ENCODE assay signal across 8 mouse cellular contexts in the genomic region with DNA sequence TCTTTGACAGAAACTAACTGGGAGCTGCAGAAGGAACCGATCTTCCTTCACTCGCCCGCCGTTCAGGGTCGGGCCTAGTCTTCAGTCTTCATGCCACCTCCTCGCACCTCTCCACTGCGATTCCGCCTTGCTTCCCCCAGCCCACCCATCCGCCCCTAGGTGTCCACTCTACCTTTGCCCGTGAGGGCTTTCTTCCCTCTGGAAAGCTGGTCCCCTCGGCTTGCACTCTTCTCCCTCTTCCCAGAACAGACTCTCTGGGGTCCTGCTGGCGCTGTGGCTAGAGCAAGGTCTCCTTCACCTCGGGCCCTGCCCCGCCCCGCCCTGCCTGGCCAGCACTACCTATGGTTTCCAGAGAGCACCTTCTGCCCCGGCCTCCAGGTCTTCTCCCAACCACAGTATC.
DNase-seq lines count a peak whose midpoint lies in the region; ATAC-seq and TF ChIP-seq lines count a peak whose summit lies in the region.

No protein-coding gene starts in this region.

- peak overlapping the region; percentile 82 for H3K9ac ChIP-seq in ES-E14 (ENCODE audit: insufficient read depth, low read depth, low read length, poor library complexity, severe bottlenecking)
- peak overlapping the region; percentile 95 for H3K9ac ChIP-seq in forebrain, embryonic 14.5 days (ENCODE audit: low read length)
- peak overlapping the region; percentile 63 for H3K9ac ChIP-seq in liver, adult 2 months (ENCODE audit: low read depth, low read length)
- peak overlapping the region; percentile 91 for H3K9ac ChIP-seq in neural tube, embryonic 14.5 days (replicated peaks; ENCODE audit: low read depth, low read length)

- H3K4me2 ChIP-seq in forebrain, embryonic 14.5 days (ENCODE audit: low read length): peak overlapping the region; percentile 63
- H3K4me2 ChIP-seq in neural tube, embryonic 14.5 days (ENCODE audit: low read depth, low read length): peak overlapping the region; percentile 81

- ATAC-seq in forebrain, embryonic 14.5 days: no peak; the same call in 1 of the 2 replicates
- peak; percentile 50; the same call in 1 of the 2 replicates for ATAC-seq in neural tube, embryonic 14.5 days (ENCODE audit: low read depth)

- H3K27me3 ChIP-seq in forebrain, embryonic 14.5 days (replicated peaks; ENCODE audit: control insufficient read depth, insufficient read depth, low read length): no peaks in the 10 kb centered on the region
- no peaks in the 10 kb centered on the region for H3K27me3 ChIP-seq in liver, adult 2 months (ENCODE audit: control insufficient read depth, insufficient read depth, low read length)
- no peaks in the 10 kb centered on the region for H3K27me3 ChIP-seq in neural tube, embryonic 14.5 days (ENCODE audit: control insufficient read depth, insufficient read depth, low read length)

- H3K4me3 ChIP-seq in gastrocnemius, adult 2 months: peak overlapping the region; percentile 95
- peak overlapping the region; percentile 98 for H3K4me3 ChIP-seq in ES-E14 (ENCODE audit: insufficient read depth in 1 of 2, low read depth in 1 of 2, low read length in 2 of 2, poor library complexity in 1 of 2, severe bottlenecking in 1 of 2)
- H3K4me3 ChIP-seq in forebrain, embryonic 14.5 days (ENCODE audit: low read depth, low read length): peak overlapping the region; percentile 76
- H3K4me3 ChIP-seq in liver, adult 2 months (ENCODE audit: insufficient read depth, low read depth, low read length): peak overlapping the region; percentile 80
- H3K4me3 ChIP-seq in neural tube, embryonic 14.5 days (ENCODE audit: low read depth, low read length): peak overlapping the region; percentile 74

- in situ Hi-C loops in ES-E14 (cut with MboI; ENCODE audit: low sequenced_read_pairs in 2 of 2, unreplicated experiment in 2 of 2): no loop called here

- 0 out of 4 replicates have a peak, but pooled peaks cover 0 to 7% of the 10 kb centered on the region in 2 experiments for H3K4me1 ChIP-seq in ES-E14 (ENCODE audit: control insufficient read depth in 2 of 2, insufficient read depth in 2 of 2, low read length in 2 of 2, poor library complexity in 1 of 2)
- peaks cover 28% of the 10 kb centered on the region for H3K4me1 ChIP-seq in forebrain, embryonic 14.5 days (ENCODE audit: control insufficient read depth, insufficient read depth, low read length)
- H3K4me1 ChIP-seq in liver, adult 2 months (ENCODE audit: control insufficient read depth, insufficient read depth, low read length): peaks cover 8% of the 10 kb centered on the region
- peaks cover 18% of the 10 kb centered on the region for H3K4me1 ChIP-seq in neural tube, embryonic 14.5 days (ENCODE audit: control insufficient read depth, insufficient read depth, low read length)

- under 1% methylated on average over 16 of the region's 16 CpGs for WGBS in forebrain, embryonic 14.5 days
- WGBS in liver, adult 2 months: 3% methylated on average over 16 of the region's 16 CpGs
- under 1% methylated on average over 16 of the region's 16 CpGs for WGBS in neural tube, embryonic 14.5 days

- no peaks in the 10 kb centered on the region; the same call in 1 of the 2 replicates for H3K79me2 ChIP-seq in liver, adult 2 months (ENCODE audit: control insufficient read depth, insufficient read depth, low read length)

- no peaks in the 10 kb centered on the region for H3K9me3 ChIP-seq in ES-E14 (ENCODE audit: control insufficient read depth, insufficient read depth, low read depth, low read length)
- no peaks in the 10 kb centered on the region for H3K9me3 ChIP-seq in forebrain, embryonic 14.5 days (replicated peaks; ENCODE audit: control insufficient read depth, low read length)
- no peaks in the 10 kb centered on the region for H3K9me3 ChIP-seq in neural tube, embryonic 14.5 days (ENCODE audit: control insufficient read depth, low read length)

- H3K27ac ChIP-seq in gastrocnemius, adult 2 months: peak overlapping the region; percentile 93
- H3K27ac ChIP-seq in ES-E14 (ENCODE audit: insufficient read depth, low read depth, low read length, poor library complexity, severe bottlenecking): peak overlapping the region; percentile 73
- peak overlapping the region; percentile 90 for H3K27ac ChIP-seq in forebrain, embryonic 14.5 days (ENCODE audit: low read depth, low read length)
- H3K27ac ChIP-seq in liver, adult 2 months (replicated peaks; ENCODE audit: insufficient read depth, low read depth, low read length): peak overlapping the region; percentile 64
- H3K27ac ChIP-seq in neural tube, embryonic 14.5 days (ENCODE audit: low read depth, low read length): peak overlapping the region; percentile 87

- TF ChIP-seq POLR2A in liver, adult 2 months (IDR thresholded peaks at IDR 0.05; ENCODE audit: extremely low read depth, insufficient read depth, low read length): no peak

- TF ChIP-seq CTCF in gastrocnemius, adult 2 months (IDR thresholded peaks at IDR 0.05): no peak
- no peak for TF ChIP-seq CTCF in liver, adult 2 months (IDR thresholded peaks at IDR 0.05; ENCODE audit: low read depth, low read length)

- H3K36me3 ChIP-seq in ES-E14 (ENCODE audit: control insufficient read depth, insufficient read depth, low read length, poor library complexity, severe bottlenecking): no peaks in the 10 kb centered on the region; the same call in 1 of the 2 replicates
- peaks cover 8% of the 10 kb centered on the region for H3K36me3 ChIP-seq in forebrain, embryonic 14.5 days (ENCODE audit: control insufficient read depth, insufficient read depth, low read length)
- no peaks in the 10 kb centered on the region for H3K36me3 ChIP-seq in liver, adult 2 months (ENCODE audit: control insufficient read depth, insufficient read depth, low read length)
- no peaks in the 10 kb centered on the region for H3K36me3 ChIP-seq in neural tube, embryonic 14.5 days (ENCODE audit: control insufficient read depth, insufficient read depth, low read length)

- intact Hi-C loops in gastrocnemius, adult 2 months (cut with DNase I): loop anchor here (5.0 kb wide), 1 partner anchor 71 kb away; the partner anchor contains the start of gene Acp6
- intact Hi-C loops in gastrocnemius, postnatal 36 days (cut with DNase I): no loop called here

- no peak for DNase-seq in gastrocnemius, adult 2 months
- no peak for DNase-seq in gastrocnemius, postnatal 36 days
- DNase-seq in ES-E14 (ENCODE audit: low read depth, low spot score): no peak
- DNase-seq in forebrain, embryonic 14.5 days (ENCODE audit: low spot score): no peak
- no peak for DNase-seq in liver, adult 2 months (ENCODE audit: extremely low read depth, low read depth, low spot score)
- DNase-seq in yolk sac, embryonic 10.5 days (ENCODE audit: low spot score): no peak
- DNase-seq in thymus, postnatal 36 days: no peak

TF ChIP-seq in ES-E14, 5 proteins besides CTCF, POLR2A, EP300 and RAD21:
- TF ChIP-seq HCFC1 (IDR thresholded peaks at IDR 0.05; ENCODE audit: borderline replicate concordance, insufficient read depth, low read length): no peak
- TF ChIP-seq CHD2 (IDR thresholded peaks at IDR 0.05; ENCODE audit: low read depth, low read length): no peak
- no peak for TF ChIP-seq ZNF384 (IDR thresholded peaks at IDR 0.05; ENCODE audit: low read depth, low read length)
- no peak for TF ChIP-seq MAFK (IDR thresholded peaks at IDR 0.05; ENCODE audit: insufficient read depth, low read depth, low read length)
